Mouse (Mus musculus) lung, embryonic 16.5 days (tissue): ENCODE results near the gene Usp39. TPM values are rescaled to one million over a fixed set of nuclear protein-coding genes. Genes with fewer than 3 reads are reported as not detected.

Source experiments
- ATAC-seq: fragments of 200-750 bp; cut with Nextera tagmentation; 2 replicates; pipeline ENCODE4 v1.8.0; 2017; ENCODE audit warnings: low read depth, mild to moderate bottlenecking, moderate library complexity
- H3K27ac ChIP-seq: fragments of 300-500 bp; sonication (generic); 2 replicates; pipeline ENCODE4 v1.5.1; 2014; ENCODE audit warnings: mild to moderate bottlenecking, control low read depth, low read length
- H3K27me3 ChIP-seq: fragments of 300-500 bp; sonication (generic); 2 replicates; pipeline ENCODE4 v1.6.1; 2014; ENCODE audit warnings: low read depth, low read length, mixed read lengths; ENCODE audit not compliant: control insufficient read depth, insufficient read depth
- H3K36me3 ChIP-seq: fragments of 300-500 bp; sonication (generic); 2 replicates; pipeline ENCODE4 v1.6.1; 2014; ENCODE audit warnings: low read length; ENCODE audit not compliant: control insufficient read depth, insufficient read depth
- H3K4me1 ChIP-seq: fragments of 300-500 bp; sonication (generic); replicated peaks from 2 replicates; pipeline ENCODE4 v1.6.1; 2014; ENCODE audit warnings: low read length, mixed read lengths; ENCODE audit not compliant: control insufficient read depth, insufficient read depth
- H3K4me2 ChIP-seq: fragments of 300-500 bp; sonication (generic); 2 replicates; pipeline ENCODE4 v1.6.1; 2014; ENCODE audit warnings: low read depth, low read length, control low read depth
- H3K4me3 ChIP-seq: fragments of 300-500 bp; sonication (generic); 2 replicates; pipeline ENCODE4 v1.5.1; 2014; ENCODE audit warnings: mild to moderate bottlenecking, low read length, control low read depth
- H3K9ac ChIP-seq: fragments of 300-500 bp; sonication (generic); 2 replicates; pipeline ENCODE4 v1.6.1; 2014; ENCODE audit warnings: low read length, control low read depth
- H3K9me3 ChIP-seq: fragments of 300-500 bp; sonication (generic); 2 replicates; pipeline ENCODE4 v1.6.1; 2016; ENCODE audit warnings: low read length; ENCODE audit not compliant: control insufficient read depth
- WGBS: fragments of 180-500 bp; shearing (Covaris S2); extraction: QIAGEN DNeasy Blood & Tissue Kit; methylation state at CpG from one replicate; pipeline ENCODE4 v1.1.7; 2014; 5-methylcytosine and 5-hydroxymethylcytosine counted together
- polyA plus RNA-seq: library from polyadenylated mRNA; unstranded; fragments of >200 nt; fragmentation: Nextera tagmentation; extraction: Ambion mirVana; gene quantifications from 2 replicates; pipeline ENCODE4 v1.2.1, GENCODE M21; 2015

Gene Usp39
- polyA plus RNA-seq, 1 experiment from 2014 or later: 39.2 TPM

- H3K9ac ChIP-seq: peak within 1 kb of the TSS; percentile 93
- H3K4me3 ChIP-seq: peak within 1 kb of the TSS; percentile 80
- WGBS: under 1% methylated on average over 68 of the region's 72 CpGs
- peaks cover 6% of the 10 kb centered on the region; the same call in 1 of the 2 replicates for H3K36me3 ChIP-seq
- no peaks in the 10 kb centered on the region for H3K27me3 ChIP-seq
- H3K4me2 ChIP-seq: peak within 1 kb of the TSS; percentile 79
- H3K27ac ChIP-seq: peak within 1 kb of the TSS; percentile 96
- ATAC-seq: peak; percentile 74
- peaks cover 29% of the 10 kb centered on the region for H3K4me1 ChIP-seq
- H3K9me3 ChIP-seq: no peaks in the 10 kb centered on the region
Measured at GRCm38 (mm10) chr6:72347166-72347941, 2.4 kb upstream of the Usp39 start, which contains the start of gene 0610030E20Rik. TSS of gene 0610030E20Rik (plus strand) at chr6:72347317.

- Histone ChIP-seq H3K27ac (no peak overlapping the region), H3K27me3 (no peaks in the 10 kb centered on the region), H3K36me3 (peaks cover 6% of the 10 kb centered on the region; the same call in 1 of the 2 replicates), H3K4me2 (no peak overlapping the region), H3K4me1 (peaks cover 26% of the 10 kb centered on the region), H3K9me3 (no peaks in the 10 kb centered on the region), H3K9ac (no peak overlapping the region), H3K4me3 (no peak overlapping the region)
- 79% methylated on average over 4 of the region's 4 CpGs for WGBS
- ATAC-seq: no peak
Measured at GRCm38 (mm10) chr6:72346261-72346660, 1.3 kb upstream of the Usp39 start.

- H3K36me3 ChIP-seq: peaks cover 6% of the 10 kb centered on the region; the same call in 1 of the 2 replicates
- no peaks in the 10 kb centered on the region for H3K9me3 ChIP-seq
- H3K9ac ChIP-seq: peak overlapping the region; percentile 67
- H3K4me3 ChIP-seq: peak overlapping the region; percentile 59
- no peaks in the 10 kb centered on the region for H3K27me3 ChIP-seq
- H3K4me1 ChIP-seq: peaks cover 26% of the 10 kb centered on the region
- 45% methylated on average over 6 of the region's 6 CpGs for WGBS
- no peak overlapping the region for H3K27ac ChIP-seq
- H3K4me2 ChIP-seq: peak overlapping the region; percentile 86
- no peak for ATAC-seq
Measured at GRCm38 (mm10) chr6:72345633-72346032, 649 bp upstream of the Usp39 start.

GRCm38 (mm10) chr6:72344396-72345073 is 449 bp downstream of the Usp39 start:
- under 1% methylated on average over 40 of the region's 42 CpGs for WGBS
- H3K9me3 ChIP-seq: no peaks in the 10 kb centered on the region
- H3K27me3 ChIP-seq: no peaks in the 10 kb centered on the region
- ATAC-seq: peak; percentile 30
- H3K4me2 ChIP-seq: peak overlapping the region; percentile 86
- peaks cover 2% of the 10 kb centered on the region; the same call in 1 of the 2 replicates for H3K36me3 ChIP-seq
- peak overlapping the region; percentile 67 for H3K9ac ChIP-seq
- peaks cover 26% of the 10 kb centered on the region for H3K4me1 ChIP-seq
- H3K4me3 ChIP-seq: peak overlapping the region; percentile 59
- peak overlapping the region; percentile 1; the same call in 1 of the 2 replicates for H3K27ac ChIP-seq

- no peaks in the 10 kb centered on the region for H3K27me3 ChIP-seq
- no peak overlapping the region for H3K4me3 ChIP-seq
- no peak overlapping the region for H3K9ac ChIP-seq
- no peaks in the 10 kb centered on the region for H3K9me3 ChIP-seq
- ATAC-seq: no peak
- H3K36me3 ChIP-seq: peaks cover 21% of the 10 kb centered on the region
- H3K4me2 ChIP-seq: no peak overlapping the region
- 49% methylated on average over 2 of the region's 2 CpGs for WGBS
- H3K27ac ChIP-seq: no peak overlapping the region
- H3K4me1 ChIP-seq: peaks cover 9% of the 10 kb centered on the region
Measured at GRCm38 (mm10) chr6:72340481-72340880, 4.5 kb downstream of the Usp39 start.

- Histone ChIP-seq H3K4me2 (no peak overlapping the region), H3K4me3 (no peak overlapping the region), H3K27ac (no peak overlapping the region), H3K9ac (no peak overlapping the region), H3K27me3 (no peaks in the 10 kb centered on the region), H3K36me3 (peaks cover 35% of the 10 kb centered on the region), H3K4me1 (no peaks in the 10 kb centered on the region), H3K9me3 (no peaks in the 10 kb centered on the region)
- ATAC-seq: no peak
- 69% methylated on average over 5 of the region's 5 CpGs for WGBS
Measured at GRCm38 (mm10) chr6:72333111-72333510, 11.9 kb downstream of the Usp39 start.

- H3K27ac ChIP-seq: no peak overlapping the region
- no peak overlapping the region for H3K4me3 ChIP-seq
- peaks cover 29% of the 10 kb centered on the region for H3K36me3 ChIP-seq
- no peaks in the 10 kb centered on the region for H3K4me1 ChIP-seq
- H3K27me3 ChIP-seq: no peaks in the 10 kb centered on the region
- H3K9me3 ChIP-seq: no peaks in the 10 kb centered on the region
- WGBS: 88% methylated on average over 4 of the region's 4 CpGs
- H3K9ac ChIP-seq: no peak overlapping the region
- ATAC-seq: no peak
- no peak overlapping the region for H3K4me2 ChIP-seq
Measured at GRCm38 (mm10) chr6:72330133-72330532, 14.9 kb downstream of the Usp39 start.

GRCm38 (mm10) chr6:72329019-72329418 is 16.0 kb downstream of the Usp39 start:
- H3K27me3 ChIP-seq: no peaks in the 10 kb centered on the region
- H3K4me2 ChIP-seq: no peak overlapping the region
- H3K9ac ChIP-seq: no peak overlapping the region
- no peak for ATAC-seq
- no peaks in the 10 kb centered on the region for H3K9me3 ChIP-seq
- H3K4me1 ChIP-seq: no peaks in the 10 kb centered on the region
- no peak overlapping the region for H3K27ac ChIP-seq
- 88% methylated on average over 5 of the region's 5 CpGs for WGBS
- H3K36me3 ChIP-seq: peaks cover 34% of the 10 kb centered on the region
- H3K4me3 ChIP-seq: no peak overlapping the region

GRCm38 (mm10) chr6:72326274-72326673 is 18.7 kb downstream of the Usp39 start:
- Histone ChIP-seq H3K9me3 (no peaks in the 10 kb centered on the region), H3K27ac (no peak overlapping the region), H3K4me3 (no peak overlapping the region), H3K9ac (no peak overlapping the region), H3K4me2 (no peak overlapping the region), H3K36me3 (peaks cover 53% of the 10 kb centered on the region), H3K4me1 (no peaks in the 10 kb centered on the region), H3K27me3 (no peaks in the 10 kb centered on the region)
- peak; percentile 23; the same call in 1 of the 2 replicates for ATAC-seq
- WGBS: 54% methylated on average over 6 of the region's 6 CpGs
